Comparison of ENCODE assay signal across 8 mouse cellular contexts in the genomic region with DNA sequence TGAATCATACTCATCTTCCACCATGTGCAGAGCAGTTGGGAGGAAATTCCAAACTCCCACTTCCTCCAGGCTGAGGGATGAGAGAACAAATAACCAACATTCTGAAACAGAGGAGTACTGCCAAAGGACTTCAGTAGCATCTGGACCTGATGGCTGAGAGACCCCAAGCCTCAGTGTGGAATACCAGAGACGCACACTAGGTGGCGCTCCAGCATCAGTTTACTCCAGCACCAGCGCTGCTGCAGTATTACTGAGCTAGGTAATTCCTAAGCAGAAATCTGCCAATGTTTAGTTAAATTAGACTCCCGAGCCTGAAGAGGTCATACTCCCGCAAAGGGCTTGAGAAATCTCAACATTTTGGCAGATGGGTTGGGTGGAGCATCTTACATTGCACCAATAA. TPM values are rescaled to one million over a fixed set of nuclear protein-coding genes. Genes with fewer than 3 reads are reported as not detected.
DNase-seq lines count a peak whose midpoint lies in the region; ATAC-seq lines count a peak whose summit lies in the region.

No protein-coding gene starts in this region.

- no peak overlapping the region for H3K4me2 ChIP-seq in forebrain, embryonic 16.5 days (ENCODE audit: low read length)
- H3K4me2 ChIP-seq in hindbrain, embryonic 13.5 days: peak overlapping the region; percentile 25
- no peak overlapping the region for H3K4me2 ChIP-seq in midbrain, embryonic 11.5 days

- no peaks in the 10 kb centered on the region for H3K27me3 ChIP-seq in forebrain, embryonic 16.5 days (replicated peaks; ENCODE audit: control insufficient read depth, insufficient read depth, low read length)
- no peaks in the 10 kb centered on the region for H3K27me3 ChIP-seq in hindbrain, embryonic 13.5 days
- no peaks in the 10 kb centered on the region for H3K27me3 ChIP-seq in midbrain, embryonic 11.5 days (ENCODE audit: control insufficient read depth, insufficient read depth, low read length)

- H3K9me3 ChIP-seq in forebrain, embryonic 16.5 days (ENCODE audit: control insufficient read depth, low read length): no peaks in the 10 kb centered on the region
- no peaks in the 10 kb centered on the region for H3K9me3 ChIP-seq in hindbrain, embryonic 13.5 days
- H3K9me3 ChIP-seq in midbrain, embryonic 11.5 days (ENCODE audit: control insufficient read depth, low read length): no peaks in the 10 kb centered on the region

- WGBS in forebrain, embryonic 16.5 days: 3% methylated on average over 5 of the region's 5 CpGs
- WGBS in hindbrain, embryonic 13.5 days: 6% methylated on average over 5 of the region's 5 CpGs
- WGBS in midbrain, embryonic 11.5 days: 9% methylated on average over 5 of the region's 5 CpGs

- peak; percentile 90 for ATAC-seq in forebrain, embryonic 16.5 days
- ATAC-seq in hindbrain, embryonic 13.5 days (ENCODE audit: low FRiP score): peak; percentile 52; the same call in 1 of the 2 replicates
- ATAC-seq in midbrain, embryonic 11.5 days (ENCODE audit: low FRiP score): no peak
- no peak for ATAC-seq in inflammation-experienced regulatory T-cells, adult 6 months

- no peaks in the 10 kb centered on the region for H3K36me3 ChIP-seq in forebrain, embryonic 16.5 days (ENCODE audit: control insufficient read depth, insufficient read depth)
- H3K36me3 ChIP-seq in hindbrain, embryonic 13.5 days: no peaks in the 10 kb centered on the region
- H3K36me3 ChIP-seq in midbrain, embryonic 11.5 days (ENCODE audit: control insufficient read depth, insufficient read depth, low read length): no peaks in the 10 kb centered on the region

- no peak overlapping the region for H3K9ac ChIP-seq in forebrain, embryonic 16.5 days (replicated peaks; ENCODE audit: low read depth, low read length)
- no peak overlapping the region for H3K9ac ChIP-seq in hindbrain, embryonic 13.5 days
- no peak overlapping the region for H3K9ac ChIP-seq in midbrain, embryonic 11.5 days (ENCODE audit: low read length)

- H3K4me3 ChIP-seq in forebrain, embryonic 16.5 days (replicated peaks; ENCODE audit: low read length): no peak overlapping the region
- H3K4me3 ChIP-seq in hindbrain, embryonic 13.5 days: no peak overlapping the region
- H3K4me3 ChIP-seq in midbrain, embryonic 11.5 days (ENCODE audit: low read depth, low read length): no peak overlapping the region

- H3K4me1 ChIP-seq in forebrain, embryonic 16.5 days (replicated peaks; ENCODE audit: control insufficient read depth, insufficient read depth, low read length): peaks cover 6% of the 10 kb centered on the region
- H3K4me1 ChIP-seq in hindbrain, embryonic 13.5 days (replicated peaks): peaks cover 8% of the 10 kb centered on the region
- no peaks in the 10 kb centered on the region for H3K4me1 ChIP-seq in midbrain, embryonic 11.5 days (ENCODE audit: control insufficient read depth, insufficient read depth, low read length)

- peak; percentile 75 for DNase-seq in R1 (ENCODE audit: low read depth, low spot score)
- peak; percentile 83 to 91 for DNase-seq in cerebellum, adult 18-20 months
- peak; percentile 55 to 90 for DNase-seq in left cerebral cortex, adult 8-10 months (ENCODE audit: low spot score in 2 of 2)
- DNase-seq in midbrain, embryonic 11.5 days (ENCODE audit: low spot score, missing footprints): peak; percentile 99
- DNase-seq in skeletal muscle tissue, adult 2 months (ENCODE audit: low read depth, low spot score): peak; percentile 62

- no peak overlapping the region for H3K27ac ChIP-seq in forebrain, embryonic 16.5 days (ENCODE audit: low read length)
- no peak overlapping the region for H3K27ac ChIP-seq in hindbrain, embryonic 13.5 days
- H3K27ac ChIP-seq in midbrain, embryonic 11.5 days (ENCODE audit: low read depth, low read length): no peak overlapping the region

RNA-seq across cellular contexts. Expression of gene Chit1, which starts 9.1 kb away (rescaled TPM):
- 0.14 TPM in 1 of 2 replicates, not detected in the other for polyA plus RNA-seq in forebrain, embryonic 16.5 days (2015; fragmentation: Nextera tagmentation; extraction: Ambion mirVana)
- polyA plus RNA-seq in hindbrain, embryonic 13.5 days (2015; fragmentation: Nextera tagmentation; extraction: Ambion mirVana): 0.30 and 0.35 TPM in 2 replicates
- under 1 TPM in 1 of 4 experiments, not detected in 3; 0.19 TPM for total RNA-seq in left cerebral cortex, adult 8-10 months (2022)
- not detected in 2 replicates for polyA plus RNA-seq in midbrain, embryonic 11.5 days (2014; fragmentation: Nextera tagmentation; extraction: Ambion mirVana)
- polyA plus RNA-seq in inflammation-experienced regulatory T-cells, adult 6 months (2017; shearing (Covaris generic)): not detected

RNA-seq across cellular contexts. Expression of gene Btg2, which starts 41.3 kb away (rescaled TPM):
- 56.0 and 66.4 TPM in 2 replicates for polyA plus RNA-seq in forebrain, embryonic 16.5 days (2015; fragmentation: Nextera tagmentation; extraction: Ambion mirVana)
- polyA plus RNA-seq in hindbrain, embryonic 13.5 days (2015; fragmentation: Nextera tagmentation; extraction: Ambion mirVana): 57.4 and 63.4 TPM in 2 replicates
- total RNA-seq in left cerebral cortex, adult 8-10 months (2022): 10 to 100 TPM; 11.3 to 21.4 (median 12.1) TPM
- 150 and 153 TPM in 2 replicates for polyA plus RNA-seq in midbrain, embryonic 11.5 days (2014; fragmentation: Nextera tagmentation; extraction: Ambion mirVana)
- polyA plus RNA-seq in inflammation-experienced regulatory T-cells, adult 6 months (2017; shearing (Covaris generic)): 100 to 1,000 TPM; 168 to 251 (median 221) TPM

Comparison
In these comparisons a context has a peak if more than half of its experiments do, and no peak if none do; other contexts are left out.
1. ATAC-seq: peak in forebrain, embryonic 16.5 days (single experiment) and hindbrain, embryonic 13.5 days (single experiment); none in midbrain, embryonic 11.5 days (single experiment) and inflammation-experienced regulatory T-cells, adult 6 months (single experiment).
2. Peak in every context shown above with its lines, with median percentiles within 50 percentile points of each other: DNase-seq.